Mouse (Mus musculus) cortical plate, adult 2 months (tissue): ENCODE measurements around the gene Acap3.

Experiments
- CTCF ChIP-seq: fragments of 200-500 bp; IDR thresholded peaks from 2 replicates; pipeline ENCODE4 v1.5.1; 2011; ENCODE audit warnings: mild to moderate bottlenecking, control low read depth, low read length; ENCODE audit not compliant: insufficient read depth; ENCODE audit errors: extremely low read depth
- POLR2A ChIP-seq: fragments of 200-500 bp; IDR thresholded peaks from 2 replicates; pipeline ENCODE4 v1.6.1; 2011; ENCODE audit warnings: mild to moderate bottlenecking, low read length, control low read depth; ENCODE audit not compliant: insufficient read depth; ENCODE audit errors: extremely low read depth

DNA sequence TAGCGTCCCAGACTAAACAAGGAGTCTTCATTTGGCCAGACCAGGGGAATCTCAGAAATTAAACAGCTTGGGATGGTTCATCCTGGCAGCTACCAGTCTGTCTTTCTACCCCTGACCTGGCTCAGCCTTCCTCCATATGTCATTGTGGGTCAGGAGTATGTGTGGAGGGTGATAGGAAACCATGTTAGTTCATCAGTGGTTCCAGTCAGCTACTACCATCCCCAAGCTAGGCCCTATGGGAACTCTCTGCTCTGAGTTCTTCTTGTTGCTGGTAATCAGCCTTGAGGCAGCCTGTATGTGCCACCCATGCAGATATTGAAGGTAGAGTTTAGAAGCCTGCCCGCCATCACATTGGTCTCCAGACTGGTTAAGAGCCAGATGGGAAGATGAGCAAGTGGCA lies 6.7 kb downstream of the Acap3 start:
- TF ChIP-seq POLR2A (no peak), CTCF (no peak)
